Mouse (Mus musculus): ENCODE measurements around the gene Kbtbd4.

The Kbtbd4 gene

GRCm38 (mm10) chr2:90960012-90960411 lies 55.5 kb downstream of the Kbtbd4 start:
- DNase-seq: no peak
